ENCODE assay signal across 27 mouse cellular contexts in genomic region chr19:37131660-37132059, GRCm38 (mm10).
DNase-seq lines count a peak whose midpoint lies in the region; ATAC-seq and TF ChIP-seq lines count a peak whose summit lies in the region.
"Had no signal": no experiment of that assay in that cellular context is flagged by ENCODE, and none has a peak within 500 bp of the region (broad histone marks: within the 10 kb centered on the region; RNA-seq: fewer than 3 reads in every experiment).

No protein-coding gene starts in this region.

- WGBS in heart, embryonic 11.5 days (ENCODE audit: insufficient replicate concordance) = 38% methylated on average over 1 of the region's 1 CpGs
- 29% methylated on average over 1 of the region's 1 CpGs for WGBS in heart, postnatal 0 days
- 83% methylated on average over 1 of the region's 1 CpGs for WGBS in hindbrain, embryonic 11.5 days

- no peak overlapping the region for H3K27ac ChIP-seq in heart, embryonic 11.5 days (ENCODE audit: low read depth, low read length)
- H3K27ac ChIP-seq in heart, postnatal 0 days (ENCODE audit: low read depth) = no peak overlapping the region; the same call in 1 of the 2 replicates
- no peak overlapping the region for H3K27ac ChIP-seq in hindbrain, embryonic 11.5 days (ENCODE audit: low read depth, low read length)
- H3K27ac ChIP-seq: hindbrain, embryonic 10.5 days; hindbrain, postnatal 0 days; limb, embryonic 13.5 days; liver, embryonic 12.5 days; midbrain, embryonic 10.5 days; neural tube, embryonic 15.5 days had no signal

- no peak overlapping the region for H3K9ac ChIP-seq in heart, embryonic 11.5 days (ENCODE audit: low read depth, low read length)
- no peak overlapping the region for H3K9ac ChIP-seq in heart, postnatal 0 days (replicated peaks; ENCODE audit: low read depth, low read length)
- no peak overlapping the region for H3K9ac ChIP-seq in hindbrain, embryonic 11.5 days (ENCODE audit: low read depth, low read length)
- H3K9ac ChIP-seq: limb, embryonic 13.5 days; liver, embryonic 12.5 days; neural tube, embryonic 15.5 days had no signal

- peaks cover 5% of the 10 kb centered on the region for H3K4me1 ChIP-seq in heart, embryonic 11.5 days (ENCODE audit: control insufficient read depth, insufficient read depth, low read length)
- H3K4me1 ChIP-seq in heart, postnatal 0 days (ENCODE audit: control insufficient read depth, insufficient read depth) = peaks cover 9% of the 10 kb centered on the region; the same call in 1 of the 2 replicates
- no peaks in the 10 kb centered on the region for H3K4me1 ChIP-seq in hindbrain, embryonic 11.5 days (replicated peaks; ENCODE audit: control insufficient read depth, insufficient read depth, low read length)
- H3K4me1 ChIP-seq: hindbrain, embryonic 10.5 days; limb, embryonic 13.5 days; midbrain, embryonic 10.5 days; neural tube, embryonic 15.5 days had no signal

- no peak overlapping the region for H3K4me3 ChIP-seq in heart, embryonic 11.5 days (ENCODE audit: low read depth, low read length)
- H3K4me3 ChIP-seq in heart, postnatal 0 days (ENCODE audit: low read depth, low read length) = no peak overlapping the region
- H3K4me3 ChIP-seq in hindbrain, embryonic 11.5 days (ENCODE audit: low read depth, low read length) = no peak overlapping the region
- H3K4me3 ChIP-seq: hindbrain, embryonic 10.5 days; limb, embryonic 13.5 days; liver, embryonic 12.5 days; midbrain, embryonic 10.5 days; neural tube, embryonic 15.5 days had no signal

- no peak for TF ChIP-seq EP300 in heart, postnatal 0 days (IDR thresholded peaks at IDR 0.05; ENCODE audit: low read depth)

- H3K27me3 ChIP-seq in heart, embryonic 11.5 days (ENCODE audit: control insufficient read depth, insufficient read depth, low read length) = no peaks in the 10 kb centered on the region
- no peaks in the 10 kb centered on the region for H3K27me3 ChIP-seq in heart, postnatal 0 days (ENCODE audit: control insufficient read depth, insufficient read depth, low read length)
- H3K27me3 ChIP-seq in hindbrain, embryonic 11.5 days (ENCODE audit: control insufficient read depth, insufficient read depth, low read length) = no peaks in the 10 kb centered on the region
- H3K27me3 ChIP-seq: limb, embryonic 13.5 days; neural tube, embryonic 15.5 days; Patski had no signal

- no peak overlapping the region; the same call in 1 of the 2 replicates for H3K4me2 ChIP-seq in heart, embryonic 11.5 days
- H3K4me2 ChIP-seq in heart, postnatal 0 days (ENCODE audit: low read depth, low read length) = no peak overlapping the region
- no peak overlapping the region for H3K4me2 ChIP-seq in hindbrain, embryonic 11.5 days (replicated peaks; ENCODE audit: low read depth, low read length)
- H3K4me2 ChIP-seq: limb, embryonic 13.5 days; liver, embryonic 12.5 days; neural tube, embryonic 15.5 days had no signal

- no peak for TF ChIP-seq CTCF in heart, postnatal 0 days (IDR thresholded peaks at IDR 0.05; ENCODE audit: low read depth)

- no peak for ATAC-seq in heart, embryonic 11.5 days (replicated peaks; ENCODE audit: insufficient number of reproducible peaks, low FRiP score, low TSS enrichment)
- ATAC-seq in heart, postnatal 0 days (ENCODE audit: insufficient read depth, low read depth) = no peak
- ATAC-seq in hindbrain, embryonic 11.5 days (ENCODE audit: low FRiP score) = no peak
- ATAC-seq: CD4-positive, CD25-positive, alpha-beta regulatory T cell, adult 4 months; forebrain, embryonic 14.5 days; hindbrain, postnatal 0 days; intestine, embryonic 16.5 days; liver, embryonic 12.5 days; Patski had no signal

- no peaks in the 10 kb centered on the region for H3K36me3 ChIP-seq in heart, embryonic 11.5 days (ENCODE audit: control insufficient read depth, insufficient read depth, low read length)
- no peaks in the 10 kb centered on the region for H3K36me3 ChIP-seq in heart, postnatal 0 days (replicated peaks; ENCODE audit: control insufficient read depth, insufficient read depth, low read length)
- no peaks in the 10 kb centered on the region for H3K36me3 ChIP-seq in hindbrain, embryonic 11.5 days (ENCODE audit: control insufficient read depth, insufficient read depth, low read length)
- H3K36me3 ChIP-seq: hindbrain, embryonic 10.5 days; limb, embryonic 13.5 days; liver, embryonic 12.5 days; midbrain, embryonic 10.5 days; neural tube, embryonic 15.5 days had no signal

- no peaks in the 10 kb centered on the region for H3K9me3 ChIP-seq in heart, embryonic 11.5 days (replicated peaks; ENCODE audit: control insufficient read depth, low read length)
- no peaks in the 10 kb centered on the region for H3K9me3 ChIP-seq in heart, postnatal 0 days (replicated peaks; ENCODE audit: control insufficient read depth, low read length)
- H3K9me3 ChIP-seq in hindbrain, embryonic 11.5 days (ENCODE audit: control insufficient read depth, low read length) = no peaks in the 10 kb centered on the region
- H3K9me3 ChIP-seq: hindbrain, embryonic 10.5 days; limb, embryonic 13.5 days; liver, embryonic 12.5 days; midbrain, embryonic 10.5 days; neural tube, embryonic 15.5 days had no signal

- DNase-seq in cerebellum, adult 9-10 months = peak; percentile 31
- DNase-seq in cerebellum, adult 11-12 months = no peak
- peak; percentile 66 to 67 for DNase-seq in heart, adult 18-20 months
- peak; percentile 24 for DNase-seq in A20 (ENCODE audit: low read depth, low spot score)
- peak; percentile 45 for DNase-seq in heart, postnatal 0 days (ENCODE audit: low spot score)
- DNase-seq in retina, embryonic 14.5 days (ENCODE audit: low spot score) = no peak
- no peak for DNase-seq in hindbrain, embryonic 11.5 days (ENCODE audit: low spot score)
- DNase-seq: adrenal gland, adult 2 months; cerebellum, adult 18-20 months; cerebellum, postnatal 25 days; kidney, adult 9 months; kidney, postnatal 14 days; lung, adult 18-20 months; lung, postnatal 10 days; thymus, adult 2 months; thymus, postnatal 4 days had no signal

Comparison
In these comparisons a context has a peak if more than half of its experiments do, and no peak if none do; other contexts are left out.
1. DNase-seq: peak in cerebellum, adult 9-10 months (single experiment), heart, adult 18-20 months (2 of 2), A20 (single experiment) and heart, postnatal 0 days (single experiment); none in cerebellum, adult 11-12 months (single experiment), retina, embryonic 14.5 days (single experiment) and hindbrain, embryonic 11.5 days (single experiment).